In the genomic region with DNA sequence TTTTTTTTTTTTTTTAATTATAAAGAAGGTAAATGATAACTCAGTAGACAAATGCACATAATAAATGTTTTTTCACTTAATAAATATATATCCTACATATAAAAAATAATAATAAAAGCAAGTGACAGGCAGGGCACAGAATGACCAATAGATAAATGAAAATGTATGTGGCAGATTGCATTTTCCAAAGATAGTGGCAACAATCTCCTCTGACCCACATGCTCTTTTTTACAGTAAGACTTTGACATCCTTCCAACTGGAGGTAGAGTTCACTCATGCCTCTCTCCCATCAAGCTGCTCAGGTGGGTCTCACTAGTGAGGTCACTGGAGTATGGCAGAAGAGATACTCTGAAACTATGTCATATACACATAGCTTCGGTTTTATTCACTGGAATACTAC, we compare ENCODE assay signal across 27 mouse cellular contexts. TPM values are rescaled to one million over a fixed set of nuclear protein-coding genes. Genes with fewer than 3 reads are reported as not detected.
DNase-seq lines count a peak whose midpoint lies in the region; ATAC-seq and TF ChIP-seq lines count a peak whose summit lies in the region.
"Had no signal": no experiment of that assay in that cellular context is flagged by ENCODE, and none has a peak within 500 bp of the region (broad histone marks: within the 10 kb centered on the region; RNA-seq: fewer than 3 reads in every experiment).

No protein-coding gene starts in this region.

- H3K4me2 ChIP-seq in forebrain, embryonic 11.5 days (ENCODE audit: low read depth, low read length, severe bottlenecking), result no peak overlapping the region
- no peak overlapping the region for H3K4me2 ChIP-seq in forebrain, embryonic 13.5 days
- H3K4me2 ChIP-seq in liver, embryonic 11.5 days, result no peak overlapping the region
- H3K4me2 ChIP-seq in liver, embryonic 14.5 days (ENCODE audit: low read depth), result peak overlapping the region; percentile 23
- H3K4me2 ChIP-seq in liver, postnatal 0 days (ENCODE audit: low read depth, low read length), result no peak overlapping the region
- H3K4me2 ChIP-seq: embryonic facial prominence, embryonic 13.5 days; forebrain, embryonic 15.5 days; hindbrain, embryonic 14.5 days had no signal

- no peaks in the 10 kb centered on the region for H3K4me1 ChIP-seq in forebrain, embryonic 11.5 days (replicated peaks; ENCODE audit: control insufficient read depth, insufficient read depth, low read length)
- H3K4me1 ChIP-seq in forebrain, embryonic 13.5 days, result no peaks in the 10 kb centered on the region
- peaks cover 36% of the 10 kb centered on the region for H3K4me1 ChIP-seq in liver, embryonic 11.5 days (replicated peaks; ENCODE audit: control insufficient read depth, insufficient read depth, low read length)
- H3K4me1 ChIP-seq in liver, embryonic 14.5 days (replicated peaks; ENCODE audit: control insufficient read depth in 2 of 2, insufficient read depth in 2 of 2, low read length in 1 of 2), result peaks cover 60 to 65% of the 10 kb centered on the region in 2 experiments
- peaks cover 31% of the 10 kb centered on the region for H3K4me1 ChIP-seq in liver, postnatal 0 days (ENCODE audit: insufficient read depth)
- H3K4me1 ChIP-seq: embryonic facial prominence, embryonic 13.5 days; forebrain, embryonic 15.5 days had no signal

- H3K27ac ChIP-seq in forebrain, embryonic 11.5 days (ENCODE audit: low read depth, low read length), result no peak overlapping the region
- H3K27ac ChIP-seq in forebrain, embryonic 13.5 days, result no peak overlapping the region
- H3K27ac ChIP-seq in liver, embryonic 11.5 days (ENCODE audit: low read depth, low read length), result peak overlapping the region; percentile 57
- peak overlapping the region; percentile 98 for H3K27ac ChIP-seq in liver, embryonic 14.5 days
- H3K27ac ChIP-seq in liver, postnatal 0 days (ENCODE audit: low read depth), result peak overlapping the region; percentile 13; the same call in 1 of the 2 replicates
- H3K27ac ChIP-seq: embryonic facial prominence, embryonic 10.5 days; embryonic facial prominence, embryonic 13.5 days; forebrain, embryonic 15.5 days; hindbrain, embryonic 14.5 days; hindbrain, postnatal 0 days had no signal

- no peak for ATAC-seq in forebrain, embryonic 11.5 days (replicated peaks; ENCODE audit: low FRiP score)
- ATAC-seq in forebrain, embryonic 13.5 days, result no peak
- ATAC-seq in liver, embryonic 11.5 days (replicated peaks; ENCODE audit: low FRiP score), result no peak
- ATAC-seq in liver, embryonic 14.5 days (ENCODE audit: insufficient read depth), result no peak
- no peak for ATAC-seq in liver, postnatal 0 days
- ATAC-seq: forebrain, embryonic 15.5 days; hindbrain, postnatal 0 days; inflammation-experienced regulatory T-cells, adult 6 months; intestine, embryonic 16.5 days; Patski had no signal

- no peak overlapping the region for H3K4me3 ChIP-seq in forebrain, embryonic 11.5 days (ENCODE audit: low read depth, low read length)
- no peak overlapping the region for H3K4me3 ChIP-seq in forebrain, embryonic 13.5 days
- H3K4me3 ChIP-seq in liver, embryonic 11.5 days (ENCODE audit: low read depth, low read length), result no peak overlapping the region
- H3K4me3 ChIP-seq in liver, embryonic 14.5 days (ENCODE audit: insufficient read depth in 1 of 2, low read depth in 2 of 2, low read length in 2 of 2), result no peak overlapping the region
- no peak overlapping the region for H3K4me3 ChIP-seq in liver, postnatal 0 days (ENCODE audit: low read depth, low read length)
- H3K4me3 ChIP-seq: embryonic facial prominence, embryonic 10.5 days; embryonic facial prominence, embryonic 13.5 days; erythroblast, embryonic 14.5 days; forebrain, embryonic 15.5 days had no signal

- no peak for TF ChIP-seq CTCF in liver, embryonic 14.5 days (IDR thresholded peaks at IDR 0.05; ENCODE audit: low read depth)
- no peak for TF ChIP-seq CTCF in liver, postnatal 0 days (IDR thresholded peaks at IDR 0.05; ENCODE audit: low read depth)

- H3K9me3 ChIP-seq in forebrain, embryonic 11.5 days (ENCODE audit: control insufficient read depth, low read length), result no peaks in the 10 kb centered on the region
- H3K9me3 ChIP-seq in forebrain, embryonic 13.5 days (replicated peaks), result no peaks in the 10 kb centered on the region
- H3K9me3 ChIP-seq in liver, embryonic 11.5 days (ENCODE audit: control insufficient read depth, low read length), result no peaks in the 10 kb centered on the region
- H3K9me3 ChIP-seq in liver, embryonic 14.5 days (ENCODE audit: control insufficient read depth, low read length), result no peaks in the 10 kb centered on the region
- no peaks in the 10 kb centered on the region for H3K9me3 ChIP-seq in liver, postnatal 0 days (ENCODE audit: low read length)
- H3K9me3 ChIP-seq: embryonic facial prominence, embryonic 10.5 days; embryonic facial prominence, embryonic 13.5 days; forebrain, embryonic 15.5 days had no signal

- H3K9ac ChIP-seq in forebrain, embryonic 11.5 days (ENCODE audit: low read length), result no peak overlapping the region
- H3K9ac ChIP-seq in forebrain, embryonic 13.5 days, result no peak overlapping the region
- no peak overlapping the region for H3K9ac ChIP-seq in liver, embryonic 11.5 days (ENCODE audit: low read depth, low read length)
- peak overlapping the region; percentile 52; the same call in 1 of the 2 replicates for H3K9ac ChIP-seq in liver, embryonic 14.5 days (replicated peaks)
- no peak overlapping the region for H3K9ac ChIP-seq in liver, postnatal 0 days (replicated peaks)
- H3K9ac ChIP-seq: embryonic facial prominence, embryonic 13.5 days; forebrain, embryonic 15.5 days; hindbrain, embryonic 14.5 days had no signal

- H3K27me3 ChIP-seq in forebrain, embryonic 11.5 days (ENCODE audit: control insufficient read depth, insufficient read depth, low read length), result no peaks in the 10 kb centered on the region
- H3K27me3 ChIP-seq in forebrain, embryonic 13.5 days, result no peaks in the 10 kb centered on the region
- H3K27me3 ChIP-seq in liver, embryonic 11.5 days (replicated peaks; ENCODE audit: control insufficient read depth, insufficient read depth, low read length), result no peaks in the 10 kb centered on the region
- H3K27me3 ChIP-seq in liver, embryonic 14.5 days (ENCODE audit: control insufficient read depth, insufficient read depth, low read length), result no peaks in the 10 kb centered on the region
- H3K27me3 ChIP-seq in liver, postnatal 0 days (ENCODE audit: insufficient read depth, low read length), result no peaks in the 10 kb centered on the region
- H3K27me3 ChIP-seq: embryonic facial prominence, embryonic 13.5 days; forebrain, embryonic 15.5 days; Patski had no signal

- 77% methylated on average over 1 of the region's 1 CpGs for WGBS in forebrain, embryonic 11.5 days
- 92% methylated on average over 1 of the region's 1 CpGs for whole genome bisulfite sequencing in forebrain, embryonic 13.5 days
- WGBS in liver, embryonic 11.5 days, result 70% methylated on average over 1 of the region's 1 CpGs
- 54% methylated on average over 1 of the region's 1 CpGs for WGBS in liver, embryonic 14.5 days (ENCODE audit: insufficient replicate concordance)
- WGBS in liver, postnatal 0 days (ENCODE audit: insufficient replicate concordance), result 72% methylated on average over 1 of the region's 1 CpGs

- H3K36me3 ChIP-seq in forebrain, embryonic 11.5 days (ENCODE audit: control insufficient read depth, insufficient read depth, low read length), result peaks cover 9% of the 10 kb centered on the region; the same call in 1 of the 2 replicates
- peaks cover 25% of the 10 kb centered on the region for H3K36me3 ChIP-seq in forebrain, embryonic 13.5 days (ENCODE audit: poor library complexity, severe bottlenecking)
- H3K36me3 ChIP-seq in liver, embryonic 11.5 days (ENCODE audit: control insufficient read depth, insufficient read depth, low read length), result peaks cover 5% of the 10 kb centered on the region
- H3K36me3 ChIP-seq in liver, embryonic 14.5 days (replicated peaks; ENCODE audit: control insufficient read depth, insufficient read depth, low read depth), result peaks cover 6% of the 10 kb centered on the region; the same call in 1 of the 2 replicates
- H3K36me3 ChIP-seq in liver, postnatal 0 days (replicated peaks; ENCODE audit: insufficient read depth, low read length), result peaks cover 19% of the 10 kb centered on the region

- peak; percentile 7 for DNase-seq in forebrain, embryonic 11.5 days (ENCODE audit: low spot score)
- DNase-seq in liver, embryonic 11.5 days (ENCODE audit: low spot score), result no peak
- DNase-seq in liver, result no peak
- DNase-seq in liver, embryonic 14.5 days (ENCODE audit: low read depth in 3 of 3, low spot score in 3 of 3), result no peak
- DNase-seq in liver, postnatal 0 days, result no peak
- DNase-seq in lung, postnatal 4 days, result no peak
- no peak for DNase-seq in adrenal gland, postnatal 14 days
- DNase-seq: adrenal gland, adult 2 months; adrenal gland, postnatal 25 days; cerebellum, adult 11 months; cerebellum, adult 2 months; cerebellum, adult 9-11 months; cerebellum, postnatal 36 days; embryo, embryonic 11 days; gastrocnemius, postnatal 25 days; heart, adult 18-20 months; heart, postnatal 4 days had no signal

- peak; percentile 70 for TF ChIP-seq EP300 in liver, embryonic 14.5 days (IDR thresholded peaks at IDR 0.05; ENCODE audit: low read depth)
- TF ChIP-seq EP300 in liver, postnatal 0 days (IDR thresholded peaks at IDR 0.05; ENCODE audit: low read depth), result peak; percentile 89

RNA-seq across cellular contexts. Expression of gene Eral1, which starts 17.6 kb away (rescaled TPM):
- polyA plus RNA-seq in forebrain, embryonic 11.5 days (2014; fragmentation: Nextera tagmentation; extraction: Ambion mirVana), result 39.4 and 41.8 TPM in 2 replicates
- polyA plus RNA-seq in forebrain, embryonic 13.5 days (2015; fragmentation: Nextera tagmentation; extraction: Ambion mirVana), result 33.0 and 36.6 TPM in 2 replicates
- polyA plus RNA-seq in liver, embryonic 11.5 days (2014; fragmentation: Nextera tagmentation; extraction: Ambion mirVana), result 39.0 and 40.8 TPM in 2 replicates
- 9.8 and 10.2 TPM in 2 replicates for polyA plus RNA-seq in liver, embryonic 14.5 days (2012; rRNA removed)
- 14.9 and 16.6 TPM in 2 replicates for polyA plus RNA-seq in liver, embryonic 14.5 days (2014; fragmentation: Nextera tagmentation; extraction: Ambion mirVana)
- 9.3 and 10.6 TPM in 2 replicates for polyA plus RNA-seq in liver, postnatal 0 days (2015; fragmentation: Nextera tagmentation; extraction: Ambion mirVana)
- 28.8 and 31.6 TPM in 2 replicates for total RNA-seq in adrenal gland, postnatal 14 days (2021)

RNA-seq across cellular contexts. Expression of gene Flot2, which starts 24.8 kb away (rescaled TPM):
- 71.2 and 74.2 TPM in 2 replicates for polyA plus RNA-seq in forebrain, embryonic 11.5 days (2014; fragmentation: Nextera tagmentation; extraction: Ambion mirVana)
- 69.6 and 78.1 TPM in 2 replicates for polyA plus RNA-seq in forebrain, embryonic 13.5 days (2015; fragmentation: Nextera tagmentation; extraction: Ambion mirVana)
- 44.8 TPM in 2 replicates for polyA plus RNA-seq in liver, embryonic 11.5 days (2014; fragmentation: Nextera tagmentation; extraction: Ambion mirVana)
- 17.9 and 18.3 TPM in 2 replicates for polyA plus RNA-seq in liver, embryonic 14.5 days (2012; rRNA removed)
- 16.7 and 20.4 TPM in 2 replicates for polyA plus RNA-seq in liver, embryonic 14.5 days (2014; fragmentation: Nextera tagmentation; extraction: Ambion mirVana)
- polyA plus RNA-seq in liver, postnatal 0 days (2015; fragmentation: Nextera tagmentation; extraction: Ambion mirVana), result 23.1 and 25.9 TPM in 2 replicates
- 74.3 and 81.5 TPM in 2 replicates for total RNA-seq in adrenal gland, postnatal 14 days (2021)

RNA-seq across cellular contexts. Expression of gene Dhrs13, which starts 30.5 kb away (rescaled TPM):
- 18.8 and 22.1 TPM in 2 replicates for polyA plus RNA-seq in forebrain, embryonic 11.5 days (2014; fragmentation: Nextera tagmentation; extraction: Ambion mirVana)
- 23.4 and 26.6 TPM in 2 replicates for polyA plus RNA-seq in forebrain, embryonic 13.5 days (2015; fragmentation: Nextera tagmentation; extraction: Ambion mirVana)
- 23.8 and 24.9 TPM in 2 replicates for polyA plus RNA-seq in liver, embryonic 11.5 days (2014; fragmentation: Nextera tagmentation; extraction: Ambion mirVana)
- 8.6 and 9.4 TPM in 2 replicates for polyA plus RNA-seq in liver, embryonic 14.5 days (2012; rRNA removed)
- 17.3 and 17.8 TPM in 2 replicates for polyA plus RNA-seq in liver, embryonic 14.5 days (2014; fragmentation: Nextera tagmentation; extraction: Ambion mirVana)
- 9.2 and 10.6 TPM in 2 replicates for polyA plus RNA-seq in liver, postnatal 0 days (2015; fragmentation: Nextera tagmentation; extraction: Ambion mirVana)
- 9.9 and 10.3 TPM in 2 replicates for total RNA-seq in adrenal gland, postnatal 14 days (2021)

RNA-seq across cellular contexts. Expression of gene Fam222b, which starts 31.9 kb away (rescaled TPM):
- 31.3 and 34.4 TPM in 2 replicates for polyA plus RNA-seq in forebrain, embryonic 11.5 days (2014; fragmentation: Nextera tagmentation; extraction: Ambion mirVana)
- polyA plus RNA-seq in forebrain, embryonic 13.5 days (2015; fragmentation: Nextera tagmentation; extraction: Ambion mirVana), result 22.1 and 23.7 TPM in 2 replicates
- 13.9 and 17.3 TPM in 2 replicates for polyA plus RNA-seq in liver, embryonic 11.5 days (2014; fragmentation: Nextera tagmentation; extraction: Ambion mirVana)
- 2.5 and 3.1 TPM in 2 replicates for polyA plus RNA-seq in liver, embryonic 14.5 days (2012; rRNA removed)
- polyA plus RNA-seq in liver, embryonic 14.5 days (2014; fragmentation: Nextera tagmentation; extraction: Ambion mirVana), result 3.8 and 4.1 TPM in 2 replicates
- 5.9 and 7.5 TPM in 2 replicates for polyA plus RNA-seq in liver, postnatal 0 days (2015; fragmentation: Nextera tagmentation; extraction: Ambion mirVana)
- 18.1 and 19.1 TPM in 2 replicates for total RNA-seq in adrenal gland, postnatal 14 days (2021)

Comparison
In these comparisons a context has a peak if more than half of its experiments do, and no peak if none do; other contexts are left out.
1. H3K27ac ChIP-seq: peak in liver, embryonic 11.5 days (single experiment), liver, embryonic 14.5 days (single experiment) and liver, postnatal 0 days (single experiment); none in forebrain, embryonic 11.5 days (single experiment) and forebrain, embryonic 13.5 days (single experiment).